Mouse (Mus musculus): ENCODE data around the gene Ephb1. TPM values are rescaled to one million over a fixed set of nuclear protein-coding genes. Genes with fewer than 3 reads are reported as not detected.

The Ephb1 gene
- polyA plus RNA-seq, 1 experiment = 2.5 TPM

GRCm38 (mm10) chr9:102274016-102274415, 80.5 kb downstream of the Ephb1 start:
- Histone ChIP-seq H3K36me3 (ENCODE audit: control insufficient read depth, insufficient read depth) (no peaks in the 10 kb centered on the region), H3K4me3 (no peak overlapping the region), H3K27me3 (ENCODE audit: control insufficient read depth, insufficient read depth, insufficient read length) (peaks cover 16% of the 10 kb centered on the region), H3K79me2 (ENCODE audit: control insufficient read depth, insufficient read depth) (no peaks in the 10 kb centered on the region), H3K4me2 (ENCODE audit: low read depth) (no peak overlapping the region), H3ac (ENCODE audit: control insufficient read depth, insufficient read length) (no peak overlapping the region)
- TF ChIP-seq TCF3 (IDR thresholded peaks at IDR 0.05; ENCODE audit: insufficient read length, low read depth) = no peak

GRCm38 (mm10) chr9:102273469-102273808, 81.1 kb downstream of the Ephb1 start:
- no peak overlapping the region for H3K4me2 ChIP-seq (ENCODE audit: low read depth)
- peaks cover 18% of the 10 kb centered on the region for H3K27me3 ChIP-seq (ENCODE audit: control insufficient read depth, insufficient read depth, insufficient read length)
- H3K4me3 ChIP-seq = no peak overlapping the region
- H3K36me3 ChIP-seq (ENCODE audit: control insufficient read depth, insufficient read depth) = no peaks in the 10 kb centered on the region
- H3ac ChIP-seq (ENCODE audit: control insufficient read depth, insufficient read length) = no peak overlapping the region
- H3K79me2 ChIP-seq (ENCODE audit: control insufficient read depth, insufficient read depth) = no peaks in the 10 kb centered on the region
- TF ChIP-seq MYOD1 (IDR thresholded peaks at IDR 0.05; ENCODE audit: control insufficient read depth in 1 of 3, insufficient read length in 2 of 3, low read depth in 2 of 3) (no peak), MYOG (IDR thresholded peaks at IDR 0.05; ENCODE audit: control insufficient read depth in 1 of 3, insufficient read depth in 1 of 3, insufficient read length in 2 of 3, low read depth in 2 of 3) (no peak), SRF (IDR thresholded peaks at IDR 0.05; ENCODE audit: control insufficient read depth, insufficient read length, low read depth) (no peak), POLR2AphosphoS2 (IDR thresholded peaks at IDR 0.05; ENCODE audit: insufficient read length, low read depth) (no peak), TCF3 (IDR thresholded peaks at IDR 0.05; ENCODE audit: insufficient read length, low read depth) (no peak)

- H3K27me3 ChIP-seq (ENCODE audit: control insufficient read depth, insufficient read depth, insufficient read length) = peaks cover 21% of the 10 kb centered on the region
- no peak overlapping the region for H3ac ChIP-seq (ENCODE audit: control insufficient read depth, insufficient read length)
These were observed 81.6 kb downstream of the Ephb1 start for GRCm38 (mm10) chr9:102272731-102273468.

GRCm38 (mm10) chr9:102270496-102270895, 84.0 kb downstream of the Ephb1 start:
- Histone ChIP-seq H3K27me3 (ENCODE audit: control insufficient read depth, insufficient read depth, insufficient read length) (peaks cover 34% of the 10 kb centered on the region), H3K4me3 (no peak overlapping the region), H3K4me2 (ENCODE audit: low read depth) (no peak overlapping the region), H3K79me2 (ENCODE audit: control insufficient read depth, insufficient read depth) (no peaks in the 10 kb centered on the region), H3K36me3 (ENCODE audit: control insufficient read depth, insufficient read depth) (no peaks in the 10 kb centered on the region), H3ac (ENCODE audit: control insufficient read depth, insufficient read length) (no peak overlapping the region)
- TF ChIP-seq TCF12 (IDR thresholded peaks at IDR 0.05; ENCODE audit: insufficient read depth, poor library complexity, severe bottlenecking) = no peak
- no peak for TF ChIP-seq CEBPB (IDR thresholded peaks at IDR 0.05; ENCODE audit: insufficient read depth, poor library complexity, severe bottlenecking)
- no peak for TF ChIP-seq MAX (IDR thresholded peaks at IDR 0.05; ENCODE audit: low read depth)
- no peak for TF ChIP-seq REST (IDR thresholded peaks at IDR 0.05; ENCODE audit: insufficient read depth, insufficient read length)
- no peak for TF ChIP-seq MYOD1 (IDR thresholded peaks at IDR 0.05; ENCODE audit: control insufficient read depth in 1 of 3, insufficient read length in 2 of 3, low read depth in 2 of 3)
- no peak for TF ChIP-seq POLR2A (IDR thresholded peaks at IDR 0.05; ENCODE audit: insufficient read length, low read depth)
- TF ChIP-seq E2F4 (IDR thresholded peaks at IDR 0.05; ENCODE audit: insufficient read depth) = no peak
- no peak for TF ChIP-seq TCF3 (IDR thresholded peaks at IDR 0.05; ENCODE audit: insufficient read length, low read depth)
- TF ChIP-seq MYOG (IDR thresholded peaks at IDR 0.05; ENCODE audit: control insufficient read depth in 1 of 3, insufficient read depth in 1 of 3, insufficient read length in 2 of 3, low read depth in 2 of 3) = no peak
- no peak for TF ChIP-seq SRF (IDR thresholded peaks at IDR 0.05; ENCODE audit: control insufficient read depth, insufficient read length, low read depth)
- no peak for TF ChIP-seq USF1 (IDR thresholded peaks at IDR 0.05; ENCODE audit: low read depth)
- no peak for TF ChIP-seq POLR2AphosphoS2 (IDR thresholded peaks at IDR 0.05; ENCODE audit: insufficient read length, low read depth)

More at GRCm38 (mm10) chr9:102272731-102273468, 81.6 kb downstream of the Ephb1 start:
- H3K79me2 ChIP-seq (ENCODE audit: control insufficient read depth, insufficient read depth) = no peaks in the 10 kb centered on the region
- TF ChIP-seq POLR2A (IDR thresholded peaks at IDR 0.05; ENCODE audit: insufficient read length, low read depth) (no peak), MYOD1 (IDR thresholded peaks at IDR 0.05; ENCODE audit: control insufficient read depth in 1 of 3, insufficient read length in 2 of 3, low read depth in 2 of 3) (peak in 2 of 3 experiments; percentile 72 to 87)
- H3K36me3 ChIP-seq (ENCODE audit: control insufficient read depth, insufficient read depth) = no peaks in the 10 kb centered on the region
- H3K4me2 ChIP-seq (ENCODE audit: low read depth) = no peak overlapping the region
- H3K4me3 ChIP-seq = no peak overlapping the region

GRCm38 (mm10) chr9:102267311-102268027, 87.0 kb downstream of the Ephb1 start:
- Histone ChIP-seq H3ac (ENCODE audit: control insufficient read depth, insufficient read length) (no peak overlapping the region), H3K4me2 (ENCODE audit: low read depth) (peak overlapping the region; percentile 48), H3K27me3 (ENCODE audit: control insufficient read depth, insufficient read depth, insufficient read length) (peaks cover 34% of the 10 kb centered on the region), H3K4me3 (no peak overlapping the region), H3K36me3 (ENCODE audit: control insufficient read depth, insufficient read depth) (no peaks in the 10 kb centered on the region), H3K79me2 (ENCODE audit: control insufficient read depth, insufficient read depth) (no peaks in the 10 kb centered on the region)
- no peak for TF ChIP-seq SRF (IDR thresholded peaks at IDR 0.05; ENCODE audit: control insufficient read depth, insufficient read length, low read depth)
- no peak for TF ChIP-seq TCF12 (IDR thresholded peaks at IDR 0.05; ENCODE audit: insufficient read depth, poor library complexity, severe bottlenecking)

All from myocyte (in vitro differentiated cells).